In genomic region chr6:128095906-128096305, GRCm38 (mm10) we compare ENCODE assay signal across 22 mouse cellular contexts. TPM values are rescaled to one million over a fixed set of nuclear protein-coding genes. Genes with fewer than 3 reads are reported as not detected.
DNase-seq lines count a peak whose midpoint lies in the region; ATAC-seq and TF ChIP-seq lines count a peak whose summit lies in the region.
"Had no signal": no experiment of that assay in that cellular context is flagged by ENCODE, and none has a peak within 500 bp of the region (broad histone marks: within the 10 kb centered on the region; RNA-seq: fewer than 3 reads in every experiment).

No protein-coding gene starts in this region.

- no peak for ATAC-seq in heart, embryonic 13.5 days (ENCODE audit: extremely low read depth, insufficient number of reproducible peaks, low FRiP score, low TSS enrichment)
- no peak for ATAC-seq in liver, postnatal 0 days
- ATAC-seq: forebrain, embryonic 14.5 days; intestine, embryonic 15.5 days had no signal

- no peak overlapping the region for H3K4me3 ChIP-seq in heart, embryonic 13.5 days
- no peak overlapping the region for H3K4me3 ChIP-seq in kidney, adult 2 months (ENCODE audit: insufficient read depth, low read depth, low read length)
- no peak overlapping the region for H3K4me3 ChIP-seq in liver, postnatal 0 days (ENCODE audit: low read depth, low read length)
- H3K4me3 ChIP-seq: embryonic facial prominence, embryonic 15.5 days; erythroblast, embryonic 14.5 days; forebrain, embryonic 10.5 days; hindbrain, embryonic 13.5 days; intestine, embryonic 15.5 days had no signal

- peak overlapping the region; percentile 21; the same call in 1 of the 2 replicates for H3K9ac ChIP-seq in heart, embryonic 13.5 days
- no peak overlapping the region for H3K9ac ChIP-seq in liver, postnatal 0 days (replicated peaks)
- H3K9ac ChIP-seq: embryonic facial prominence, embryonic 15.5 days; hindbrain, embryonic 13.5 days; intestine, embryonic 15.5 days had no signal

- 0 out of 2 replicates have a peak overlapping the region, but pooled peaks have one; percentile 20 for H3K27ac ChIP-seq in heart, embryonic 13.5 days (replicated peaks)
- H3K27ac ChIP-seq in kidney, adult 2 months (ENCODE audit: insufficient read depth, low read depth, low read length), result no peak overlapping the region
- no peak overlapping the region for H3K27ac ChIP-seq in liver, postnatal 0 days (ENCODE audit: low read depth)
- H3K27ac ChIP-seq: embryonic facial prominence, embryonic 15.5 days; forebrain, embryonic 10.5 days; hindbrain, embryonic 13.5 days; intestine, embryonic 15.5 days had no signal

- 46% methylated on average over 8 of the region's 8 CpGs for WGBS in heart, embryonic 13.5 days
- WGBS in kidney, adult 2 months, result 47% methylated on average over 8 of the region's 8 CpGs
- WGBS in liver, postnatal 0 days (ENCODE audit: insufficient replicate concordance), result 66% methylated on average over 8 of the region's 8 CpGs

- H3K9me3 ChIP-seq in heart, embryonic 13.5 days, result 0 out of 2 replicates have a peak, but pooled peaks cover 3% of the 10 kb centered on the region
- H3K9me3 ChIP-seq in liver, postnatal 0 days (ENCODE audit: low read length), result no peaks in the 10 kb centered on the region
- H3K9me3 ChIP-seq: embryonic facial prominence, embryonic 15.5 days; forebrain, embryonic 10.5 days; hindbrain, embryonic 13.5 days; intestine, embryonic 15.5 days had no signal

- H3K4me1 ChIP-seq in heart, embryonic 13.5 days, result peaks cover 68% of the 10 kb centered on the region
- H3K4me1 ChIP-seq in kidney, adult 2 months (ENCODE audit: control insufficient read depth, insufficient read depth, low read length), result peaks cover 32% of the 10 kb centered on the region
- H3K4me1 ChIP-seq in liver, postnatal 0 days (ENCODE audit: insufficient read depth), result no peaks in the 10 kb centered on the region

- H3K27me3 ChIP-seq in heart, embryonic 13.5 days (replicated peaks), result no peaks in the 10 kb centered on the region
- no peaks in the 10 kb centered on the region for H3K27me3 ChIP-seq in kidney, adult 2 months (replicated peaks; ENCODE audit: control insufficient read depth, insufficient read depth, low read length)
- H3K27me3 ChIP-seq in liver, postnatal 0 days (ENCODE audit: insufficient read depth, low read length), result no peaks in the 10 kb centered on the region
- H3K27me3 ChIP-seq: embryonic facial prominence, embryonic 15.5 days; hindbrain, embryonic 13.5 days; intestine, embryonic 15.5 days had no signal

- no peak for DNase-seq in heart, adult 8-10 months (ENCODE audit: low spot score)
- peak; percentile 44 for DNase-seq in kidney, adult 2 months
- DNase-seq in kidney, postnatal 36 days, result no peak
- peak; percentile 37 for DNase-seq in right cerebral cortex, adult 18-20 months
- no peak for DNase-seq in right cerebral cortex, adult 2 months (ENCODE audit: low spot score in 2 of 2)
- no peak for DNase-seq in liver, postnatal 0 days
- DNase-seq: adrenal gland, adult 8-10 months; adrenal gland, postnatal 36 days; cerebellum, adult 11 months; cerebellum, postnatal 36 days; gastrocnemius, postnatal 10 days; heart, postnatal 10 days; heart, postnatal 4 days; kidney, adult 18-20 months had no signal

- TF ChIP-seq POLR2A in kidney, adult 2 months (IDR thresholded peaks at IDR 0.05; ENCODE audit: low read depth, low read length), result no peak

- TF ChIP-seq EP300 in liver, postnatal 0 days (IDR thresholded peaks at IDR 0.05; ENCODE audit: low read depth), result no peak

- no peak overlapping the region for H3K4me2 ChIP-seq in heart, embryonic 13.5 days
- no peak overlapping the region for H3K4me2 ChIP-seq in liver, postnatal 0 days (ENCODE audit: low read depth, low read length)
- H3K4me2 ChIP-seq: embryonic facial prominence, embryonic 15.5 days; heart, embryonic 11.5 days; hindbrain, embryonic 13.5 days; intestine, embryonic 15.5 days had no signal

- 0 out of 2 replicates have a peak, but pooled peaks cover 5% of the 10 kb centered on the region for H3K36me3 ChIP-seq in heart, embryonic 13.5 days
- H3K36me3 ChIP-seq in kidney, adult 2 months (ENCODE audit: control insufficient read depth, insufficient read depth, low read length), result no peaks in the 10 kb centered on the region
- no peaks in the 10 kb centered on the region for H3K36me3 ChIP-seq in liver, postnatal 0 days (replicated peaks; ENCODE audit: insufficient read depth, low read length)
- H3K36me3 ChIP-seq: embryonic facial prominence, embryonic 15.5 days; forebrain, embryonic 10.5 days; hindbrain, embryonic 13.5 days; intestine, embryonic 15.5 days had no signal

- TF ChIP-seq CTCF in kidney, adult 2 months (conservative IDR thresholded peaks at IDR 0.05; ENCODE audit: insufficient read depth, insufficient read length, low read depth, low read length), result no peak
- no peak for TF ChIP-seq CTCF in liver, postnatal 0 days (IDR thresholded peaks at IDR 0.05; ENCODE audit: low read depth)

RNA-seq across cellular contexts. Expression of gene Tspan9, which starts 47.5 kb away (rescaled TPM):
- polyA plus RNA-seq in heart, embryonic 13.5 days (2015; fragmentation: Nextera tagmentation; extraction: Ambion mirVana), result 127 and 140 TPM in 2 replicates
- 100 to 1,000 TPM in 2 of 4 experiments, 10 to 100 TPM in 2; 67.0 to 124 (median 99.7) TPM for total RNA-seq in heart, adult 8-10 months (2022)
- polyA plus RNA-seq in kidney, adult 2 months (2012; rRNA removed), result 107 and 109 TPM in 2 replicates
- polyA plus RNA-seq in liver, postnatal 0 days (2015; fragmentation: Nextera tagmentation; extraction: Ambion mirVana), result 17.7 and 19.6 TPM in 2 replicates

Comparison
In these comparisons a context has a peak if more than half of its experiments do, and no peak if none do; other contexts are left out.
1. DNase-seq: peak in kidney, adult 2 months (single experiment) and right cerebral cortex, adult 18-20 months (single experiment); none in heart, adult 8-10 months (single experiment), kidney, postnatal 36 days (0 of 2), right cerebral cortex, adult 2 months (0 of 2) and liver, postnatal 0 days (single experiment).